Mouse (Mus musculus) stomach, embryonic 15.5 days (tissue): Measurements from ENCODE around the gene Asic4. TPM values are rescaled to one million over a fixed set of nuclear protein-coding genes. Genes with fewer than 3 reads are reported as not detected.

Experiments used
- ATAC-seq: fragments of 200-750 bp; cut with Nextera tagmentation; 2 replicates; pipeline ENCODE4 v1.8.0; 2017; ENCODE audit warnings: low read depth, moderate number of reproducible peaks, moderate TSS enrichment; ENCODE audit not compliant: insufficient read depth, low FRiP score
- H3K27ac ChIP-seq: fragments of 300-500 bp; sonication (generic); 2 replicates; pipeline ENCODE4 v1.5.1; 2015; ENCODE audit warnings: mild to moderate bottlenecking, inconsistent platforms
- H3K27me3 ChIP-seq: fragments of 300-500 bp; sonication (generic); replicated peaks from 2 replicates; pipeline ENCODE4 v1.6.1; 2015; ENCODE audit warnings: inconsistent platforms
- H3K36me3 ChIP-seq: fragments of 300-500 bp; sonication (generic); 2 replicates; pipeline ENCODE4 v1.6.1; 2015; ENCODE audit warnings: inconsistent platforms
- H3K4me1 ChIP-seq: fragments of 300-500 bp; sonication (generic); 2 replicates; pipeline ENCODE4 v1.6.1; 2015; ENCODE audit warnings: inconsistent platforms
- H3K4me2 ChIP-seq: fragments of 300-500 bp; sonication (generic); 2 replicates; pipeline ENCODE4 v1.6.1; 2015; ENCODE audit warnings: mild to moderate bottlenecking, inconsistent platforms
- H3K4me3 ChIP-seq: fragments of 300-500 bp; sonication (generic); replicated peaks from 2 replicates; pipeline ENCODE4 v1.5.1; 2015; ENCODE audit warnings: inconsistent platforms
- H3K9ac ChIP-seq: fragments of 300-500 bp; sonication (generic); 2 replicates; pipeline ENCODE4 v1.6.1; 2015; ENCODE audit warnings: inconsistent platforms
- H3K9me3 ChIP-seq: fragments of 300-500 bp; sonication (generic); 2 replicates; pipeline ENCODE4 v1.6.1; 2016; ENCODE audit warnings: inconsistent platforms
- WGBS: fragments of 180-500 bp; shearing (Covaris S2); methylation state at CpG from one replicate; pipeline ENCODE4 v1.1.7; 2015; 5-methylcytosine and 5-hydroxymethylcytosine counted together
- polyA plus RNA-seq: library from polyadenylated mRNA; unstranded; fragments of >200 nt; fragmentation: Nextera tagmentation; extraction: Ambion mirVana; gene quantifications from 2 replicates; pipeline ENCODE4 v1.2.1, GENCODE M21; 2015

Asic4 gene
- polyA plus RNA-seq, 1 experiment from 2014 or later, result 2.1 TPM

- 15% methylated on average over 14 of the region's 14 CpGs for WGBS
- ATAC-seq, result no peak
- Histone ChIP-seq H3K4me1 (peaks cover 20% of the 10 kb centered on the region), H3K36me3 (no peaks in the 10 kb centered on the region), H3K9ac (no peak overlapping the region), H3K27me3 (peaks cover 36% of the 10 kb centered on the region), H3K4me3 (no peak overlapping the region), H3K27ac (no peak overlapping the region), H3K9me3 (no peaks in the 10 kb centered on the region), H3K4me2 (no peak overlapping the region)
Measured at GRCm38 (mm10) chr1:75456746-75457564, 6.7 kb downstream of the Asic4 start.

DNA sequence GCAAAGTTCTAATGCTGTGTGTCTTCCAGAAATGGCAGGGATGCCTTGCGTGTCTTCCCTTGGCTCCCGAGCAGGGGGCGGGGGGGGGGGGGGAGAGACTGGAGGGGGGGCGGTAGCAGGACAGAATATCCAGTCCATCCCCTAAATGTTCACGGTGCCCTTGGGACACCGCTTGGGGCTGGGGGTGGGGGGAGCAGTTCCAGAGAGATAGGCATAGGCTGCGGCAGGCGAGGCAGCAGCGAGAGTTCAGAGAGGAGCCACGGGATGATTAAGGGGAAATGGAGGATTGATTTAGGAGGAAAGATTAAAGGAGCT, 7.4 kb downstream of the Asic4 start:
- ATAC-seq, result no peak
- no peak overlapping the region for H3K4me3 ChIP-seq

GRCm38 (mm10) chr1:75458025-75458788, 8.0 kb downstream of the Asic4 start:
- peaks cover 28% of the 10 kb centered on the region for H3K27me3 ChIP-seq
- H3K4me1 ChIP-seq, result peaks cover 20% of the 10 kb centered on the region
- peak overlapping the region; percentile 74 for H3K27ac ChIP-seq
- H3K9me3 ChIP-seq, result no peaks in the 10 kb centered on the region
- H3K36me3 ChIP-seq, result no peaks in the 10 kb centered on the region
- H3K9ac ChIP-seq, result no peak overlapping the region
- peak; percentile 51 for ATAC-seq
- WGBS, result 3% methylated on average over 42 of the region's 42 CpGs
- H3K4me3 ChIP-seq, result peak overlapping the region; percentile 38
- peak overlapping the region; percentile 66 for H3K4me2 ChIP-seq

More for the DNA sequence above, 7.4 kb downstream of the Asic4 start:
- Histone ChIP-seq H3K9ac (no peak overlapping the region), H3K4me2 (peak overlapping the region; percentile 66), H3K27me3 (peaks cover 29% of the 10 kb centered on the region), H3K4me1 (peaks cover 20% of the 10 kb centered on the region), H3K27ac (no peak overlapping the region), H3K9me3 (no peaks in the 10 kb centered on the region), H3K36me3 (no peaks in the 10 kb centered on the region)
- 10% methylated on average over 8 of the region's 10 CpGs for WGBS

DNA sequence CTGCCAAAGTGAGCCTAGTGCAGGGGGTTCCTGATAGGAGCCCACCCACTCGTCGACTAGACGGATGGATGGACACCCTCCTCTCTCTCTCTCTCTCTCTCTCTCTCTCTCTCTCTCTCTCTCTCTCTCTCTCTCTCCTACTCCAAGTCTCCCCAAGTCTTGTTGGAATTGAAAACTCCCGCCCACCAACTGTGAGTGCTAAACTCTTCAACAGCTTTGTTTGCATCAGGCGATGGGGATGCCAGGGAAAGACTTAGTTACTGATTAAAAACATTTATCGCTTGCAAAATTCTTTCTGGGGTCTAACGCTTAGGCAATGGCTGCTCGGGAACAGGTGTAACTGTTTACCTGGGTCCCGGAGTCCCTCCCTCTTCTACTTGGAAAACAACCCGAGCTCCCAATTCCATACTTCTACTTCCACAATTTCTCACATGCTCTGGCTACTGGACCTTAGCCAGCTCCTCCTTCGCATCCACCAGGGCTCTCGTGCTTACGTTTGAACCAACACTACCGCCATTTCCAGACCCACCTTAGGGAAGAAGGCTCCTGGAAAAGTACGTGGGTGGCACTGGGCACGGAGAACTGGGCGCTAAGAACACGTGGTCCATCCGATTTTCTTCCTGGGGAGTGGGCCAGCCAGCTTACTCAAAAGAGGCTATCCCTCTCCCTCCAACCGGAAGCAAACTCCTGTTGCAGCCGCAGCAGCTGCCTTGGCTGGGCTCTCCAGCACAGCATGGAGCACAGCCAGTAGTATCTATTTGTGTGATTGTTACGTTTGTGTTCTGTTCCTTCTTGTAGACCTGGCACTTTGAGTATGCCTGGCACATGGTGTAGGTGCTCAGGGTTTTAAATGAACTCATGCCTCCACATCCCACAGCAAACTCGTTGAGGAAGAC, 8.8 kb downstream of the Asic4 start:
- peaks cover 20% of the 10 kb centered on the region for H3K4me1 ChIP-seq
- no peaks in the 10 kb centered on the region for H3K36me3 ChIP-seq
- WGBS, result 8% methylated on average over 23 of the region's 23 CpGs
- peaks cover 24% of the 10 kb centered on the region for H3K27me3 ChIP-seq
- ATAC-seq, result no peak
- H3K4me2 ChIP-seq, result peak overlapping the region; percentile 66
- peak overlapping the region; percentile 74 for H3K27ac ChIP-seq
- peak overlapping the region; percentile 38 for H3K4me3 ChIP-seq
- no peak overlapping the region for H3K9ac ChIP-seq
- no peaks in the 10 kb centered on the region for H3K9me3 ChIP-seq

GRCm38 (mm10) chr1:75460297-75460696, 10.1 kb downstream of the Asic4 start:
- Histone ChIP-seq H3K4me2 (no peak overlapping the region), H3K9me3 (no peaks in the 10 kb centered on the region), H3K27me3 (peaks cover 14% of the 10 kb centered on the region), H3K27ac (no peak overlapping the region), H3K4me3 (no peak overlapping the region), H3K9ac (no peak overlapping the region), H3K4me1 (peaks cover 20% of the 10 kb centered on the region), H3K36me3 (no peaks in the 10 kb centered on the region)
- WGBS, result 62% methylated on average over 7 of the region's 7 CpGs
- ATAC-seq, result no peak

- H3K4me2 ChIP-seq, result no peak overlapping the region
- H3K9ac ChIP-seq, result no peak overlapping the region
- no peak overlapping the region for H3K4me3 ChIP-seq
- 45% methylated on average over 1 of the region's 1 CpGs for WGBS
- H3K9me3 ChIP-seq, result no peaks in the 10 kb centered on the region
- H3K27ac ChIP-seq, result no peak overlapping the region
- H3K4me1 ChIP-seq, result peaks cover 17% of the 10 kb centered on the region
- no peak for ATAC-seq
- no peaks in the 10 kb centered on the region for H3K36me3 ChIP-seq
- no peaks in the 10 kb centered on the region; the same call in 1 of the 2 replicates for H3K27me3 ChIP-seq
Measured at GRCm38 (mm10) chr1:75462636-75463035, 12.4 kb downstream of the Asic4 start.

DNA sequence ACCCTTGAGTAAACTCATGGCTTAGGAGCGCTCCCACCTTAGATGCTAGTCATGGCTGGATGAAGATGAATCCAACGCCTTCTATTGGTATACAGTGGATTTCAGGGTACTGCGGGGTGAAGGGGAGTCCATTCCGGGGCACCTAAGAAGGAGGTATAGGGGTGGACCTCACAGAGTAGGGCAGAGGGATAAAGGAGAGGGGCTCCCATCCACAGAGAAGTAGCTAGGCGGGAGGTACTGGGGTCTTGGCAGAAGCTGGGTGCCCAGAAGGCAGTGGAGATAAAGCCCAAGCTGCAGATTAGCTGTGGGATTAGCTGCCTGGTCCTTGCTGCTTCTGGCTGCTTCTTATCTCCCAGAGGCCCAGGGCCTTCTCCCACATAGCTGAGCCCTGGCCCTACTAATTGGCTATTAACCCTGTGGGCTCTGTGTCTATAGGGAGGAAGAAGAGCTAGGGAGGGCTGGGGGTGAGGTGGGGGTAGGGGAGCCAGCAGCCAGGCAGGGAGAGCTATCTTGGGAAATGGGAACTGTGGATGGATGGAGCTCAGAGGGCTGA, 13.5 kb downstream of the Asic4 start:
- H3K4me1 ChIP-seq, result peaks cover 9% of the 10 kb centered on the region
- no peak overlapping the region for H3K4me2 ChIP-seq
- no peak overlapping the region for H3K9ac ChIP-seq
- H3K27me3 ChIP-seq, result 0 out of 2 replicates have a peak, but pooled peaks cover 8% of the 10 kb centered on the region
- no peak overlapping the region for H3K4me3 ChIP-seq
- no peaks in the 10 kb centered on the region for H3K9me3 ChIP-seq
- ATAC-seq, result no peak
- 74% methylated on average over 5 of the region's 5 CpGs for WGBS
- no peaks in the 10 kb centered on the region for H3K36me3 ChIP-seq
- H3K27ac ChIP-seq, result no peak overlapping the region

DNA sequence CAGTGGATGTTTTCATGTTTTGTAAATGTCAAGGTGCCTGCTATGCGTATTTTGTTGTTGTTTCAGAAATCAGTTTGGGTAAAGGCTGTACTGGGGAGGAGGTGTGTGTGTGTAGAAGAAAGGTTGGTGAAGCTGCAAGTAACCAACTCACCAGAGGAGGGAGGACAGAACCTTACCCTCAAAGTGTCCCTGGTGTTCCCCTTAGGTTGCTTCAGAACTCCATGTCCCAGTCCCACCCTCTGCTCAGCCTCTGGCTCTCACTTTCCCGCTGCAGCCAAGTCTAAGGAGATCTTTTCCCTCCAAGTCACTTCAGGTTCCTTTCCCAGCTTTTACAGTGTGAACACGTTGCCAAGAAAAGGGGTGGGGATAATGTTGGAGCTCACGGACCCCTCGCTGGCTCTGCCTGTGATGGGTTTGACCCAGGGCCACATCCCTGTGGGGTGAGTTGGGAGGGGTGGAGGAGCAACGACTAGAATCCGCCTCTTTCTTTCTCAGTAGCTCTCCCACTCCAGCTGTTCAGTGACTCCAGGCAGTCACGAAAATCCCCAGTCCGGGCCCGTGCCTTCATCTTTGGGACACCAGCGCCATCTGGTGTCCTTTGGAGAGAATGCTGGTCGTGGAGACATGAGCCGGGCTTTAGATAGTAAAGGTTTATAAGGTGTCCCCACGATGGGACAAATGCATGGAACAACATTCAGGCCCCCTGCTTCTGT, 17.1 kb downstream of the Asic4 start:
- peak; percentile 71 for ATAC-seq
- no peaks in the 10 kb centered on the region for H3K9me3 ChIP-seq
- no peak overlapping the region for H3K4me3 ChIP-seq
- WGBS, result 9% methylated on average over 14 of the region's 14 CpGs
- no peak overlapping the region for H3K9ac ChIP-seq
- no peaks in the 10 kb centered on the region; the same call in 1 of the 2 replicates for H3K4me1 ChIP-seq
- no peak overlapping the region; the same call in 1 of the 2 replicates for H3K4me2 ChIP-seq
- 0 out of 2 replicates have a peak, but pooled peaks cover 9% of the 10 kb centered on the region for H3K27me3 ChIP-seq
- H3K27ac ChIP-seq, result no peak overlapping the region
- H3K36me3 ChIP-seq, result no peaks in the 10 kb centered on the region

DNA sequence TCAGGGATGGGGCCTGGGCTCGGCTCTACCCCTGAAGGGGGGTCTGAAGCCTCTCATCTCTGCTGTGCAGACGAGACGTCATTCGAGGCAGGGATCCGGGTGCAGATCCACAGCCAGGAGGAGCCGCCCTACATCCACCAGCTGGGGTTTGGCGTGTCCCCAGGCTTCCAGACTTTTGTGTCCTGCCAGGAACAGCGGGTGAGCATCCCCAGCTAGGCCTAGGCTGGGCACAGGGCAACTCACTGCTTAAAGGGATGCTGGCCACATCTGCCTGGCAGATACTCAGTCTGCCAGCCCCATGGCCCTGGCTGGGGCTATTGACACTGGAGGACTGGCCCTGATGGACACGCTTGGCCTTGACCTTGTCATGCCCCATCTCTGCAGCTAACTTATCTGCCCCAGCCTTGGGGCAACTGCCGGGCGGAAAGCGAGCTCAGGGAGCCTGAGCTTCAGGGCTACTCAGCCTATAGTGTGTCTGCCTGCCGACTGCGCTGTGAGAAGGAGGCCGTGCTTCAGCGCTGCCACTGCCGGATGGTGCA, 19.1 kb downstream of the Asic4 start:
- H3K9ac ChIP-seq, result no peak overlapping the region
- WGBS, result 77% methylated on average over 17 of the region's 17 CpGs
- H3K27ac ChIP-seq, result no peak overlapping the region
- ATAC-seq, result no peak
- H3K27me3 ChIP-seq, result 0 out of 2 replicates have a peak, but pooled peaks cover 9% of the 10 kb centered on the region
- no peaks in the 10 kb centered on the region; the same call in 1 of the 2 replicates for H3K4me1 ChIP-seq
- no peaks in the 10 kb centered on the region for H3K9me3 ChIP-seq
- H3K36me3 ChIP-seq, result no peaks in the 10 kb centered on the region
- no peak overlapping the region for H3K4me2 ChIP-seq
- no peak overlapping the region for H3K4me3 ChIP-seq

- no peaks in the 10 kb centered on the region for H3K9me3 ChIP-seq
- H3K36me3 ChIP-seq, result peaks cover 16% of the 10 kb centered on the region
- H3K27me3 ChIP-seq, result peaks cover 12% of the 10 kb centered on the region
- ATAC-seq, result no peak
- no peak overlapping the region for H3K4me3 ChIP-seq
- H3K27ac ChIP-seq, result no peak overlapping the region
- peaks cover 24% of the 10 kb centered on the region for H3K4me1 ChIP-seq
- no peak overlapping the region for H3K4me2 ChIP-seq
- 92% methylated on average over 11 of the region's 11 CpGs for WGBS
- H3K9ac ChIP-seq, result no peak overlapping the region
Measured at GRCm38 (mm10) chr1:75476441-75476840, 26.2 kb downstream of the Asic4 start.
